ENCODE assay signal across 26 mouse cellular contexts in genomic region chr7:99729973-99730372, GRCm38 (mm10). TPM values are rescaled to one million over a fixed set of nuclear protein-coding genes. Genes with fewer than 3 reads are reported as not detected.
"Had no signal": no experiment of that assay in that cellular context is flagged by ENCODE, and none has a peak within 500 bp of the region (broad histone marks: within the 10 kb centered on the region; RNA-seq: fewer than 3 reads in every experiment).

Olfr520 (plus strand) TSS chr7:99730273.

- H3K4me3 ChIP-seq: midbrain, embryonic 13.5 days; midbrain, embryonic 15.5 days; myocyte; neural tube, embryonic 13.5 days; neural tube, embryonic 15.5 days had no signal

- H3K9me3 ChIP-seq: midbrain, embryonic 15.5 days; neural tube, embryonic 15.5 days had no signal

- H3K4me2 ChIP-seq: lung, embryonic 14.5 days; midbrain, embryonic 11.5 days; midbrain, embryonic 13.5 days; midbrain, embryonic 15.5 days; neural tube, embryonic 13.5 days; neural tube, embryonic 15.5 days had no signal

- ATAC-seq: midbrain, embryonic 13.5 days; midbrain, embryonic 15.5 days had no signal

- H3K4me1 ChIP-seq: midbrain, embryonic 13.5 days; midbrain, embryonic 15.5 days; neural tube, embryonic 13.5 days; neural tube, embryonic 15.5 days had no signal

- H3K27ac ChIP-seq: midbrain, embryonic 13.5 days; midbrain, embryonic 15.5 days; neural tube, embryonic 13.5 days; neural tube, embryonic 15.5 days had no signal

- H3K27me3 ChIP-seq: midbrain, embryonic 13.5 days; midbrain, embryonic 15.5 days; neural tube, embryonic 13.5 days; neural tube, embryonic 15.5 days had no signal

- H3K9ac ChIP-seq: lung, embryonic 14.5 days; midbrain, embryonic 13.5 days; midbrain, embryonic 15.5 days; neural tube, embryonic 13.5 days; neural tube, embryonic 15.5 days had no signal

- DNase-seq: lung, adult 18-20 months; lung, embryonic 14.5 days; lung, postnatal 10 days; lung, postnatal 4 days; retina, postnatal 1 day; right cerebral cortex, adult 18-20 months; right cerebral cortex, postnatal 25 days; right cerebral cortex, postnatal 4 days; spleen, adult 18-20 months; thymus, adult 18-20 months; thymus, postnatal 14 days; thymus, postnatal 36 days had no signal

- H3K36me3 ChIP-seq: midbrain, embryonic 13.5 days; midbrain, embryonic 15.5 days; neural tube, embryonic 13.5 days; neural tube, embryonic 15.5 days had no signal

RNA-seq across cellular contexts. Expression of gene Olfr520, which starts in this region (rescaled TPM):
- total RNA-seq: megakaryocyte, adult 5-6 weeks; megakaryocyte-erythroid progenitor cell, adult 5-6 weeks had no signal
- polyA plus RNA-seq: lung, embryonic 14.5 days; lung, embryonic 16.5 days; midbrain, embryonic 11.5 days; midbrain, embryonic 13.5 days; midbrain, embryonic 15.5 days; myocyte; neural tube, embryonic 11.5 days; neural tube, embryonic 13.5 days; neural tube, embryonic 15.5 days; small intestine, adult 2 months; stomach, embryonic 14.5 days; stomach, embryonic 16.5 days; thymus, postnatal 0 days had no signal
